Mouse (Mus musculus) forebrain, embryonic 14.5 days (tissue): ENCODE measurements around the gene Sh3pxd2a. TPM values are rescaled to one million over a fixed set of nuclear protein-coding genes. Genes with fewer than 3 reads are reported as not detected.

ENCODE experiments used
- ATAC-seq: fragments of 200-750 bp; cut with Nextera tagmentation; 2 replicates; pipeline ENCODE4 v1.8.0; 2017; ENCODE audit warnings: mild to moderate bottlenecking, moderate library complexity
- DNase-seq: peaks from one replicate; pipeline ENCODE4 v3.0.0-alpha.2; 2015; ENCODE audit warnings: low spot score
- H3K27ac ChIP-seq: fragments of 300-500 bp; sonication (generic); 2 replicates; pipeline ENCODE4 v1.5.1; 2014; ENCODE audit warnings: low read depth, mild to moderate bottlenecking, control low read depth, low read length, moderate library complexity
- H3K27me3 ChIP-seq: fragments of 300-500 bp; sonication (generic); replicated peaks from 2 replicates; pipeline ENCODE4 v1.6.1; 2014; ENCODE audit warnings: low read length, control low read depth, mixed read lengths; ENCODE audit not compliant: control insufficient read depth, insufficient read depth
- H3K36me3 ChIP-seq: fragments of 300-500 bp; sonication (generic); 2 replicates; pipeline ENCODE4 v1.6.1; 2014; ENCODE audit warnings: low read length, control low read depth; ENCODE audit not compliant: control insufficient read depth, insufficient read depth
- H3K4me1 ChIP-seq: fragments of 300-500 bp; sonication (generic); 2 replicates; pipeline ENCODE4 v1.6.1; 2014; ENCODE audit warnings: antibody characterized with exemption, low read length, control low read depth; ENCODE audit not compliant: control insufficient read depth, insufficient read depth
- H3K4me2 ChIP-seq: fragments of 300-500 bp; sonication (generic); 2 replicates; pipeline ENCODE4 v1.6.1; 2014; ENCODE audit warnings: mild to moderate bottlenecking, control low read depth, low read length
- H3K4me3 ChIP-seq: fragments of 300-500 bp; sonication (generic); 2 replicates; pipeline ENCODE4 v1.5.1; 2014; ENCODE audit warnings: low read depth, low read length, control low read depth
- H3K9ac ChIP-seq: fragments of 300-500 bp; sonication (generic); 2 replicates; pipeline ENCODE4 v1.6.1; 2014; ENCODE audit warnings: mild to moderate bottlenecking, low read length, control low read depth, moderate library complexity
- H3K9me3 ChIP-seq: fragments of 300-500 bp; sonication (generic); replicated peaks from 2 replicates; pipeline ENCODE4 v1.6.1; 2016; ENCODE audit warnings: low read length, control low read depth, mixed read lengths; ENCODE audit not compliant: control insufficient read depth
- WGBS: fragments of 180-500 bp; shearing (Covaris S2); extraction: QIAGEN DNeasy Blood & Tissue Kit; methylation state at CpG from one replicate; pipeline ENCODE4 v1.1.7; 2014; 5-methylcytosine and 5-hydroxymethylcytosine counted together
- polyA plus RNA-seq: library from polyadenylated mRNA; unstranded; fragments of >200 nt; fragmentation: Nextera tagmentation; extraction: Ambion mirVana; gene quantifications from 2 replicates; pipeline ENCODE4 v1.2.1, GENCODE M21; 2014

Sh3pxd2a gene
- polyA plus RNA-seq, 1 experiment from 2014 or later = 3.4 TPM

DNA sequence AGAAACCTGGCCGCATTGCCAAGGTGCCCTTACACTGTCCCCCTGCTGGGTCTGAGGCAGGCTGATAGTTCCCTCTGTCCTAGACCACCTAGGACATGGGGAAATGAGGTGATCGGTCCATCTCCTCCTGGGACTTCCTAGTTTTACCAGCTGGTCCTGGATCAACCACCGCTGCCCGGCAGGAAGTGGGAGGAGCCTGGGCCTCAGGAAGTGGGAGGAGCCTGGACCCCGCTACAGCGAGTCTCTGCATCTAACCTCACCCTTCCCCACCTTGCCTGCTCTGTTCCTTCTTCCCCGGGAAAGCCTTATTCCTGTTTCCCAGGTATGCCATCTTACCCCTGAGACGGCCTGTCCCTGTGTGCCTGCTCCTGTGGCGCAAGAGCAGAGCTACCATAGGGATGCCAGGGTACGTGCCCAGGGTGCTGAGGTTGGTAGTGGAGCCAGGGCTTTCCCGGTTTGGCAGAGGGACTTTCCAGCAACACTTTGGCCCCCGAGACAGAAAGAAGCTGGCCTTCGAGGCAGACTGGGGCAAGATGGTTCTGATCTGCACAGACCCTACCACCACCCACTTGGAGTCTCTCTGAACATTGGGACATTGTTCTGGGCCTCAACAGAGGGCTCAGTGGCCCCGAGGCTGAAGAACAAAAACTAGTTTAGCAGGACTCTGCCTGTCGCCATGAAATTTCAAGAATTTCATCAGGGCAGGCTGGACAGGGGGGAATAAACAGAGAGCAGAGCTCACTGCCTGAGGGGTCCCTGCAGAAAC is 104.9 kb downstream of the Sh3pxd2a start:
- Histone ChIP-seq H3K27me3 (no peaks in the 10 kb centered on the region), H3K4me2 (0 out of 2 replicates have a peak overlapping the region, but pooled peaks have one; percentile 7), H3K4me3 (no peak overlapping the region), H3K27ac (no peak overlapping the region), H3K9ac (no peak overlapping the region), H3K9me3 (no peaks in the 10 kb centered on the region), H3K36me3 (no peaks in the 10 kb centered on the region), H3K4me1 (peaks cover 7% of the 10 kb centered on the region; the same call in 1 of the 2 replicates)
- DNase-seq = no peak
- 54% methylated on average over 15 of the region's 15 CpGs for WGBS
- ATAC-seq = no peak

DNA sequence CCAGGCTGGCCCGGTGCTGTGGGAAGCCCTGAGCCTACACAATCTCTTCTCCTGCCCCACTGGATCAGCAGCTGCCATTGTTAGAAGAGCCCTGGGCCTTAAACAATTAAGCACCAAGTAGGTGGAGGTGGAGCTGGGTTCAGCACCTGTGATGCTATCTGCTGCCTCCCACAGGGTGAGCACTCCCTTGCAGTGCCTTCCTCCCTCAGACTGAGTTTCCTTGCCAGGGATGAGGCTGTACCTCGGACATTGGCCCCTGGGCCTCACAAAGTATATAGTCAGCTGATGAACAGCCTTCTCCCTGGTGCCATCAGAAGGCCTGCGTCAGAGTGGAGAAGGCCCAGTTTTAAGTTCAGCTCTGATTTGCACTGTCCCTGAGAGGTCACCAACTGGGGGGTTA is 106.9 kb downstream of the Sh3pxd2a start:
- H3K9ac ChIP-seq = no peak overlapping the region
- no peak for ATAC-seq
- H3K27ac ChIP-seq = no peak overlapping the region
- no peaks in the 10 kb centered on the region for H3K9me3 ChIP-seq
- WGBS = 73% methylated on average over 3 of the region's 3 CpGs
- DNase-seq = no peak
- no peaks in the 10 kb centered on the region for H3K27me3 ChIP-seq
- peaks cover 14% of the 10 kb centered on the region; the same call in 1 of the 2 replicates for H3K4me1 ChIP-seq
- no peak overlapping the region for H3K4me2 ChIP-seq
- no peaks in the 10 kb centered on the region for H3K36me3 ChIP-seq
- no peak overlapping the region for H3K4me3 ChIP-seq

DNA sequence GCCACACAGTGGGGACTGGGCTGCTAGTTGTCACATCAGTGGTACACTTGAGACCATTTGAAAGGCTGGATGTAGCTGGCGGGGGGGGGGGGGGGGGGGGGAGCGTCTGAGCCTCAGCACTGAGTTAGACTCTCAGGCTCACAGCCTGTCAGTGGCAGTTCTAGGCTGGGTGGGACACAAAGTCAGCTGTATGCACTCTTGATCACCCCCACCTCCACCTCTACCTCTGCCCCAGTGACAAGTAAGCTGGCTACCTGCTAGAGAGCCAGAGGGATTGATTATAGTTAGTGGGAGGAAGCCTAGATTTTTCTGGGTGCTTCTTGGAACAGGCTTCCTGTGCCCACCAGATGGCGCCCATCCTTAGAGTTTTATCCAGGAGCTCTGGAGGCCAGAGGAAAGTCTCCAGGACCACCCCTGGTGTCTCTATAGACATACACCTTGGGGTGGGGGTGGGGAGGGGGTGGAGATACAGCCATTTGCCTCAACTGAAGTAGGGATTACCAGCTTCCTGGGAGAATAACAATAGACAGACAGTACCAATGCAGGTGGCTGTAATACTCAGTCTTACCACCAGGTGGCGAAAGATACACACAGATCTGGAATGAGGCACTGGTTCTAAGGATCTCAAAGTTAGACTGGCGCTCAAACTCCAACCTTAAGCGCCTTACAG is 107.9 kb downstream of the Sh3pxd2a start:
- no peak overlapping the region for H3K4me2 ChIP-seq
- H3K9ac ChIP-seq = no peak overlapping the region
- H3K27ac ChIP-seq = no peak overlapping the region
- H3K27me3 ChIP-seq = no peaks in the 10 kb centered on the region
- DNase-seq = peak; percentile 87
- peak; percentile 74 for ATAC-seq
- H3K9me3 ChIP-seq = no peaks in the 10 kb centered on the region
- no peaks in the 10 kb centered on the region for H3K36me3 ChIP-seq
- peaks cover 14% of the 10 kb centered on the region; the same call in 1 of the 2 replicates for H3K4me1 ChIP-seq
- 15% methylated on average over 6 of the region's 6 CpGs for WGBS
- no peak overlapping the region for H3K4me3 ChIP-seq

DNA sequence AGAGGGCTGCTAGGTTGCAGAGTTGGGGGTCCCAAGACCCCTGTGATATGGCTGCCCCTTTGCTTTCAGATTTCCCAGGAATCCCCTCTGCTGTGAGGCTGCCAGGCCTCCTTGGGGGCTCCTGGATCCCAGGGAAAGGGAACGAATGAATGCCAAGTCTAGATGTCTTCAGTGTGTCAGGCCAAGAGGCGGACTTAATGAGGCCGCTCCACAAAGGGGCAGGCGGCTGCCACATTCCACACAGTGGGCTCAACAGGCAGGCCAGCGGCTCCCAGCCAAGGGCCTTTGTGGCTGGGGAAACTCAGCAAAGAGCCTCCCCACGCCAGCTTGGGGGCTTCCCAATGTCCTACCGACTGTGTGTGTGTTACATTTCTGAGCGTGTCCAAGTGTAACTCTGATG is 109.7 kb downstream of the Sh3pxd2a start:
- no peak overlapping the region for H3K9ac ChIP-seq
- H3K4me3 ChIP-seq = no peak overlapping the region
- H3K4me2 ChIP-seq = no peak overlapping the region
- H3K27me3 ChIP-seq = no peaks in the 10 kb centered on the region
- peak; percentile 89 for DNase-seq
- no peaks in the 10 kb centered on the region for H3K36me3 ChIP-seq
- H3K9me3 ChIP-seq = no peaks in the 10 kb centered on the region
- H3K4me1 ChIP-seq = peaks cover 14% of the 10 kb centered on the region; the same call in 1 of the 2 replicates
- WGBS = 5% methylated on average over 8 of the region's 8 CpGs
- no peak overlapping the region; the same call in 1 of the 2 replicates for H3K27ac ChIP-seq
- peak; percentile 73 for ATAC-seq

DNA sequence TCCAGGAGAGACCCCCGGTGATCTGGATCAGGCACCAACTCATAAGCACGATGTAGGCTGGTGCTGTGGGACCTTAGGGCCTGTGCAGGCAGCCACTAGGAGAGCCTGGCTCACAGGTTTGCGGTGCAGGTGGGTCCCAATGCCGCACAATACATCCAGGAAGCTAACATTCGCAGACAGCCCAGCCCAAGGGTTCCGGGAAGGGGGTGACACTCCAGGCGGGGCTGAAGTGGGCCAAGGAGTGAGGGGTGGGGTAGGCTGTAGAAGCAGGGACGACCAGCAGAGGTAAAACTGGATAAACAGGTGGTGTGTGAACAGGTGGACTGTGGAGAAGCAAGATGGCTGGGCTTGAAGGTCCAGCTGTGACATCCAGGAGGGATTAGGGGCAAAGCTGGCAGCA is 115.2 kb downstream of the Sh3pxd2a start:
- Histone ChIP-seq H3K9ac (no peak overlapping the region), H3K4me2 (no peak overlapping the region), H3K27ac (no peak overlapping the region), H3K27me3 (peaks cover 6% of the 10 kb centered on the region), H3K4me1 (peaks cover 3% of the 10 kb centered on the region; the same call in 1 of the 2 replicates), H3K9me3 (no peaks in the 10 kb centered on the region), H3K36me3 (no peaks in the 10 kb centered on the region), H3K4me3 (no peak overlapping the region)
- DNase-seq = no peak
- 80% methylated on average over 8 of the region's 8 CpGs for WGBS
- 0 out of 2 replicates have a peak, but pooled peaks have one; percentile 32 for ATAC-seq

DNA sequence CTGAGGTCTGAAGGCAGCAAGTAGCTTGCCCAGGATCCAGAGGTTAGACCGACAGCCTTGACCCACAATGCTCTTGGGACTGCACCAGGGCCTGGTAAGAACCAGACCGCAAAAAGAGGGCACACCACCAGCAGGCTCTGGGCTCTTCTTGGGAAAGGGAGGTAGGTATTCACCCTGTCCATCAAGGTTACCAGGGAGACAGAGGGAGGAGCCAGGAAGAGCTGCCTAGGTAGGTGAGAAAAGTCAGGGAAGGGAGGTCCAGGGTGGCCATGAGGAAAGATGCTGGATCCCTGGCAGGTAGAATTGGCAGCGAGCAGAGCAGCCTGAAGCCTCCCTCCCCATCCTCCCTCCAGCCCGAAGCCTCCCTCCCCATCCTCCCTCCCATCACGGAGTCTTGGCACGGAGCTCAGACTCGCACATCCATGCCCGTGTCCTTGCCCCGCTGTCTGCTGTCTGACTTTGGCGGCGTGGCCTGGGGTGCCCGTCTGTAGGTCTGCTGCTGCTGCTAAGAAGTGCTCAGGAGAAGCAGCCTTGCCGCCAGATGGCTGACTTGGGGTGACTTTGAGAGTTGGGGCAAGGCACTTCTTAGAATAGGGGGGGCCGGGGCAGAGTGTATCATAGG is 115.7 kb downstream of the Sh3pxd2a start:
- DNase-seq = no peak
- Histone ChIP-seq H3K4me2 (no peak overlapping the region), H3K9me3 (no peaks in the 10 kb centered on the region), H3K27me3 (peaks cover 11% of the 10 kb centered on the region), H3K4me1 (no peaks in the 10 kb centered on the region), H3K27ac (no peak overlapping the region), H3K9ac (no peak overlapping the region), H3K4me3 (no peak overlapping the region), H3K36me3 (no peaks in the 10 kb centered on the region)
- ATAC-seq = peak; percentile 37; the same call in 1 of the 2 replicates
- 58% methylated on average over 14 of the region's 14 CpGs for WGBS

DNA sequence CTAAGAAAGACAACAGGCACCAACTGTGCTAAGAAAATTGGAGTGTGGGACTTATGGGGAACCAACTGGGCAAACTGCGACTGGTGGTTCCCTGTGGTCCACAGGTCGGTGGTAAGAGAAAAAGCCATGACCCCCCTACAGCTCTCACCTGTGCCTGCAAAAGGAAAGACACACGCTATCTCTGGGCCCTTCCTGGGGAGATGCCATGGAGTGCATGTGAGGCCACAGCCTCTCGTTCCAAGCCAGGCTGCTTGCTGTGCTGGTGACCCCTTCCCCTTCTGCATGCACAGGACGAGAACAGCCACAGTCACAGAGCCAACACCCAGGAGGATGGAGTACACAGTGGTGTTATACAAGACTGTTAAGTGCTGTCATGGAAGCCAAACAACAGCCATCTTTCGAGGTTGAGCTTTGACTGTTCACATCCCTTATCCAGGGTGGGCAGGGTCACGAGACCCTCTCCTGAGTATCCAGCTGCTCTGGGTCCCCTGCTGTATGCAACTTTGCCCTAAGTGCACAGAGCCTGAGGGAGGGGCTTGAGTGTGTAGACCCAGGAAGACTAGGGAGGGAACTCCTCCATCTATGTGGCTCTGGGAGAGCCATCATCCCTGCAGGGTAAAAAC is 117.1 kb downstream of the Sh3pxd2a start:
- H3K27ac ChIP-seq = no peak overlapping the region
- peaks cover 2% of the 10 kb centered on the region; the same call in 1 of the 2 replicates for H3K4me1 ChIP-seq
- peaks cover 24% of the 10 kb centered on the region for H3K27me3 ChIP-seq
- no peak for DNase-seq
- 64% methylated on average over 7 of the region's 7 CpGs for WGBS
- no peak overlapping the region for H3K9ac ChIP-seq
- H3K36me3 ChIP-seq = no peaks in the 10 kb centered on the region
- no peak overlapping the region for H3K4me2 ChIP-seq
- H3K9me3 ChIP-seq = no peaks in the 10 kb centered on the region
- no peak for ATAC-seq
- H3K4me3 ChIP-seq = no peak overlapping the region

DNA sequence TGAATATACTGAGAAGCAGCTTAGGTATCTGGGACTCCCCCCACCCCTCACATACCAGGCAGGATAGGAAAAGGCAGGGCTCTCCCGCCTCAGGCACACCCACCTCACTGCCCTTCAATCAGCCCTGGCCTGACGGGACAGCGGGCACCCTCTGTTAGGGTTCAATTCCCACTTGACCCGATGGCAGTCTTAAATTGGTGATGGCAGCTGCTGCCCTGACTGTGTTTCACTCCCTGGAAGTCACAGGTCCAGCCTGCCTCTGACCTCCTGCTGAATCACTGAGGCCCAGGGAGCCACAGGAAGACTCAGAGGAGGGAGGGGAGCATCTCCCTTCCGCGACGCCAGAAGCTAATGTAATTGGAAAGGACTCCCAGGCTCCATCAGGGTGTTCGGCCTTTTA is 117.6 kb downstream of the Sh3pxd2a start:
- H3K4me2 ChIP-seq = no peak overlapping the region
- H3K4me3 ChIP-seq = no peak overlapping the region
- H3K4me1 ChIP-seq = peaks cover 2% of the 10 kb centered on the region; the same call in 1 of the 2 replicates
- no peak overlapping the region for H3K27ac ChIP-seq
- H3K27me3 ChIP-seq = peaks cover 28% of the 10 kb centered on the region
- no peak for DNase-seq
- no peak overlapping the region for H3K9ac ChIP-seq
- 57% methylated on average over 8 of the region's 8 CpGs for WGBS
- H3K36me3 ChIP-seq = no peaks in the 10 kb centered on the region
- ATAC-seq = no peak
- H3K9me3 ChIP-seq = no peaks in the 10 kb centered on the region
